Mouse (Mus musculus): ENCODE results near the gene Cd302. TPM values are rescaled to one million over a fixed set of nuclear protein-coding genes. Genes with fewer than 3 reads are reported as not detected.

The Cd302 gene
- polyA plus RNA-seq, 1 experiment, result 15.3 TPM

DNA sequence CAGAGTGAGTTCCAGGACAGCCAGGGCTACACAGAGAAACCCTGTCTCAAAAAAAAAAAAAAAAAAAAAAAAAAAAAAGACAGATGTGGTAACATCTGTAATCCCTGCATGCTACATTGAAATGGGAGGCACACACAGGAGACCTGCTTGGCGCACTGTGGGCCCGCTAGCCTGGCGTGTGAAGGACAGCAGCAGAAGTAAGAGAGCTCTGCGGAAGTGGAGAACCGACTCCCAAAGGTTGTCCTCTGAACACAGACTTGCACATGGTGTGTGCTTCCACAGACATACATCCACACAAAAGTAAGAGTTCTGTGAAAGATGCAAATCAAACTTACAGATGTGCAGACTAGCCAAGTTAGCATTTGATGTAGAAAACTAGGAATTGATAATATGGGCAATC, 25.1 kb downstream of the Cd302 start:
- DNase-seq (ENCODE audit: low read depth in 1 of 2, low spot score in 2 of 2), result no peak
- Histone ChIP-seq H3K27me3 (ENCODE audit: control insufficient read depth, insufficient read depth, low read length) (no peaks in the 10 kb centered on the region), H3K36me3 (ENCODE audit: control insufficient read depth, insufficient read depth, low read length) (no peaks in the 10 kb centered on the region), H3K4me3 (ENCODE audit: extremely low read depth, insufficient read depth, insufficient read length) (no peak overlapping the region), H3K4me1 (ENCODE audit: control insufficient read depth, insufficient read depth, insufficient read length) (no peaks in the 10 kb centered on the region), H3K27ac (ENCODE audit: insufficient read depth, low read length) (no peak overlapping the region)
- no peak for TF ChIP-seq POLR2A (IDR thresholded peaks at IDR 0.05; ENCODE audit: low read depth, low read length)
- 92% methylated on average over 5 of the region's 5 CpGs for WGBS

DNA sequence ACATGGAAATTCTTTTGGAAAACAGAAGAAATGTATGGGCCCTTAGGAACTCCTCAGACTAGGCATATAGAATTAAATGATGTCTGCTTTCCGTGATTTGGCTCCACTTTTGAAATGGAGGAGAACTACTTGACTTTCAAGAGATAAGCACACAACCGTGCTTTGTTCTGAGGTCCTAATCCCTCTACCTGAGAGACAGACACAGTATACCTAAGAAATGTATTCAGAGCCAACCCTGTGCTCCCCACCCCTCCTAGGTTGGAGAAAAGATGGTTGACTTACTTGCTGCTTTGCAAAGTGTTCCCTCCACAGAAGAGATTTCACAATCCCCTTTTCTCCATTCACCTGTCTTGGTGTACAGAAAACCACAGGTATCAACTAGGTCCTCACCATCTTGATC, 27.5 kb downstream of the Cd302 start:
- TF ChIP-seq CTCF (IDR thresholded peaks at IDR 0.05; ENCODE audit: extremely low read depth, insufficient read depth, insufficient read length, insufficient replicate concordance) (no peak), POLR2A (IDR thresholded peaks at IDR 0.05; ENCODE audit: low read depth, low read length) (no peak)

DNA sequence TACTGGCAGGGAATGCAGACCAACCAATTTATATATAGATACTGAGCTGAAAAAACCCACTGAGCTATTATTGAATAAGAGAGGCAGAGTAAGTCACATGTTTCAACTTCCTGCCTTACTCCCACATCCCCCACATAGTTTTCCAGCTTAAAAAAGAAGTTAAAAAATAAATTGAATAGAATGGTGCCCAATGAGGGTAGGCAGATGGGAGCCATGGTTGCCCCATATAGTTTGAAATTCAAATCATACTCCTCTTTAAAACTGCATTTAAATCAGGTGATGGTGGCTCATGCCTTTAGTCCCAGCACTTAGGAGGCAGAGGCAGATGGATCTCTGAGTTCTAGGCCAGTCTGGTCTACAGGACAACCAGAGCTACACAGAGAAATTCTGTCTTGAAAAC, 30.8 kb downstream of the Cd302 start:
- peaks cover 8% of the 10 kb centered on the region for H3K36me3 ChIP-seq (ENCODE audit: control insufficient read depth, insufficient read depth, low read length)
- H3K27ac ChIP-seq (ENCODE audit: insufficient read depth, low read length), result no peak overlapping the region
- H3K4me1 ChIP-seq (ENCODE audit: control insufficient read depth, insufficient read depth, insufficient read length), result no peaks in the 10 kb centered on the region
- TF ChIP-seq CTCF (IDR thresholded peaks at IDR 0.05; ENCODE audit: extremely low read depth, insufficient read depth, insufficient read length, insufficient replicate concordance) (no peak), POLR2A (IDR thresholded peaks at IDR 0.05; ENCODE audit: low read depth, low read length) (no peak)
- no peak overlapping the region for H3K4me3 ChIP-seq (ENCODE audit: extremely low read depth, insufficient read depth, insufficient read length)
- no peak for DNase-seq (ENCODE audit: low read depth in 1 of 2, low spot score in 2 of 2)
- H3K27me3 ChIP-seq (ENCODE audit: control insufficient read depth, insufficient read depth, low read length), result no peaks in the 10 kb centered on the region

More for the DNA sequence above, 27.5 kb downstream of the Cd302 start:
- H3K36me3 ChIP-seq (ENCODE audit: control insufficient read depth, insufficient read depth, low read length), result no peaks in the 10 kb centered on the region; the same call in 1 of the 2 replicates
- DNase-seq (ENCODE audit: low read depth in 1 of 2, low spot score in 2 of 2), result no peak
- 92% methylated on average over 2 of the region's 2 CpGs for WGBS
- H3K27ac ChIP-seq (ENCODE audit: insufficient read depth, low read length), result no peak overlapping the region
- no peaks in the 10 kb centered on the region for H3K27me3 ChIP-seq (ENCODE audit: control insufficient read depth, insufficient read depth, low read length)
- H3K4me3 ChIP-seq (ENCODE audit: extremely low read depth, insufficient read depth, insufficient read length), result no peak overlapping the region
- H3K4me1 ChIP-seq (ENCODE audit: control insufficient read depth, insufficient read depth, insufficient read length), result no peaks in the 10 kb centered on the region

DNA sequence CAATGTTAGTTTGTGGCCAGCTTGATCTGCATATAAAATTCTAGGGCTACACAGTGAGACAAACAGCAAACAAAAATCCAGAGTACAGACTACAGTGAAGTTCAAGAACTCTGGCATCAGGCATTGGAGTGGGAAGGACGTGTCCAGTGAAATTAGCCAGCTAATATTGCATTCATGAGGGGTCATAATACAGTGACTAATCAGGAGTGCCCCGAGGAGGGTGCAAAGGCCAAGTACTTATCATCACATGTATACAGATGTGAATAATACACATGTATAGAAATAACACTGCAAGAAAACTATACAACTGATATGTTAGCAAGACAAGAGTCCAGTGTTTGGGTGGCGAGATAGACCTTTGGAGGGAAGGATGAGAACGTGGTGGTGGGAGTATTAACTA, 31.5 kb downstream of the Cd302 start:
- H3K36me3 ChIP-seq (ENCODE audit: control insufficient read depth, insufficient read depth, low read length), result peaks cover 8% of the 10 kb centered on the region
- H3K4me1 ChIP-seq (ENCODE audit: control insufficient read depth, insufficient read depth, insufficient read length), result no peaks in the 10 kb centered on the region
- no peaks in the 10 kb centered on the region for H3K27me3 ChIP-seq (ENCODE audit: control insufficient read depth, insufficient read depth, low read length)
- 91% methylated on average over 4 of the region's 4 CpGs for WGBS
- H3K27ac ChIP-seq (ENCODE audit: insufficient read depth, low read length), result no peak overlapping the region
- TF ChIP-seq POLR2A (IDR thresholded peaks at IDR 0.05; ENCODE audit: low read depth, low read length) (no peak), CTCF (IDR thresholded peaks at IDR 0.05; ENCODE audit: extremely low read depth, insufficient read depth, insufficient read length, insufficient replicate concordance) (no peak)
- H3K4me3 ChIP-seq (ENCODE audit: extremely low read depth, insufficient read depth, insufficient read length), result no peak overlapping the region
- DNase-seq (ENCODE audit: low read depth in 1 of 2, low spot score in 2 of 2), result no peak

DNA sequence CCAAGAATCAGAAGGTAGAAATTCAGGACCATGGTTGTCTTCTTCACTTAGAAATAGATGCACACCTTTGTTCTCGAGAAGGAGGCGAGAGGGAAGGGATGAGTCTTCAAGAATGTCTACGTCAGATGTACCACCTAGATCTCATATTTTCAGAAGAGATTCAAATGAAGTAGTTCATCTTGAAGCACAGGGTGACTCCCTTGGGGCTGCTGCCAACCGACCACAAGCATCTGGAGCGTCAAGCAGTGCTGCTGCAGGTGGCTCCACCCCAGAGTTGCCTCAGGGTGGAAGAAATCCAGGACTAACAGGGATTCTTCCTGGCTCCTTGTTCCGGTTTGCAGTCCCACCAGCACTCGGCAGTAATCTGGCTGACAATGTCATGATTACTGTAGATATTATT, 49.8 kb downstream of the Cd302 start:
- WGBS, result 66% methylated on average over 7 of the region's 7 CpGs
- H3K27ac ChIP-seq (ENCODE audit: insufficient read depth, low read length), result no peak overlapping the region
- TF ChIP-seq POLR2A (IDR thresholded peaks at IDR 0.05; ENCODE audit: low read depth, low read length) (no peak), CTCF (IDR thresholded peaks at IDR 0.05; ENCODE audit: extremely low read depth, insufficient read depth, insufficient read length, insufficient replicate concordance) (no peak)
- H3K4me3 ChIP-seq (ENCODE audit: extremely low read depth, insufficient read depth, insufficient read length), result no peak overlapping the region
- H3K4me1 ChIP-seq (ENCODE audit: control insufficient read depth, insufficient read depth, insufficient read length), result no peaks in the 10 kb centered on the region
- H3K27me3 ChIP-seq (ENCODE audit: control insufficient read depth, insufficient read depth, low read length), result no peaks in the 10 kb centered on the region
- no peak for DNase-seq (ENCODE audit: low read depth in 1 of 2, low spot score in 2 of 2)
- H3K36me3 ChIP-seq (ENCODE audit: control insufficient read depth, insufficient read depth, low read length), result peaks cover 47% of the 10 kb centered on the region

DNA sequence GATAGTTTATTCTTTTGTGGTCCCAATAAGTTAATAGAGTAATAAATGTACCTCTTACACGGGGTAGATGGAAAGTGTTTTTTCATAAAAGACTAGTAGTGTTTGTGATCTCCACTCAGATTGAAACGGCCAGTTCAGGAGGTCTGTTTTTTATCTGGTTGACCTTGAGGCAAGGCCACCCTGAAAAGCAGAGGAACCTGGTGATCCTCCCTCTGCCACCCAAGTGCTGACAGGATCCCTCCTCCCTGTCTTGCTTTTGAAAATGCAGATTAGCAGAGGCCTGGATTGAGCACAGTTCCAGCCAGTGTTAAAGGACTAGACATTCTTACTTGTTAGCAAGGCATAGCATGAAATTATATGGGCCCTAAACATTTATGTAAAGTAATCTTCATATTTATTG, 51.1 kb downstream of the Cd302 start:
- Histone ChIP-seq H3K36me3 (ENCODE audit: control insufficient read depth, insufficient read depth, low read length) (peaks cover 44% of the 10 kb centered on the region), H3K4me1 (ENCODE audit: control insufficient read depth, insufficient read depth, insufficient read length) (no peaks in the 10 kb centered on the region), H3K27ac (ENCODE audit: insufficient read depth, low read length) (no peak overlapping the region), H3K27me3 (ENCODE audit: control insufficient read depth, insufficient read depth, low read length) (no peaks in the 10 kb centered on the region), H3K4me3 (ENCODE audit: extremely low read depth, insufficient read depth, insufficient read length) (no peak overlapping the region)
- no peak for DNase-seq (ENCODE audit: low read depth in 1 of 2, low spot score in 2 of 2)
- WGBS, result 87% methylated on average over 2 of the region's 2 CpGs
- TF ChIP-seq POLR2A (IDR thresholded peaks at IDR 0.05; ENCODE audit: low read depth, low read length), result no peak
- TF ChIP-seq CTCF (IDR thresholded peaks at IDR 0.05; ENCODE audit: extremely low read depth, insufficient read depth, insufficient read length, insufficient replicate concordance), result no peak

DNA sequence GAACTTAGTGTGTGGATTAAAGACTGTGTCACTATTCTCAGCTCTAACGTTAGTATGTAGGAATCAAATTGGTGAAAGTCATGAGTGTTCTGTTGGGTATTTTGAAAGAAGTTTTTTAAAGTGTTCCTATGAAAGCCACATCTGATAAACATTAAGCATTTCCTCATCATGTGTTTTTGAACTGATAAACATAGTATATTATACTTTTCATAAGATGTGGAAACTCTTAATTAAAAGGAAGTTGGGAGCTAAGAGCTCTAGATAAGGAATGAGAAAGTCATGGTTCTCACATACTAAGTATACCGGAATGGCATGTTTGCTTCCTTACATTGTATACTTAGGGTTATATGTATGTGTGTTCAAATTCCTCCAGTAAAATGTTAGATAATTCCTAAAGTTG, 53.9 kb downstream of the Cd302 start:
- TF ChIP-seq POLR2A (IDR thresholded peaks at IDR 0.05; ENCODE audit: low read depth, low read length) (no peak), CTCF (IDR thresholded peaks at IDR 0.05; ENCODE audit: extremely low read depth, insufficient read depth, insufficient read length, insufficient replicate concordance) (no peak)
- no peaks in the 10 kb centered on the region for H3K4me1 ChIP-seq (ENCODE audit: control insufficient read depth, insufficient read depth, insufficient read length)
- no peak overlapping the region for H3K4me3 ChIP-seq (ENCODE audit: extremely low read depth, insufficient read depth, insufficient read length)
- no peaks in the 10 kb centered on the region for H3K27me3 ChIP-seq (ENCODE audit: control insufficient read depth, insufficient read depth, low read length)
- no peak overlapping the region for H3K27ac ChIP-seq (ENCODE audit: insufficient read depth, low read length)
- 84% methylated on average over 2 of the region's 2 CpGs for WGBS
- H3K36me3 ChIP-seq (ENCODE audit: control insufficient read depth, insufficient read depth, low read length), result peaks cover 29% of the 10 kb centered on the region
- no peak for DNase-seq (ENCODE audit: low read depth in 1 of 2, low spot score in 2 of 2)
